8 mouse cellular contexts compared by ENCODE assay signal in genomic region chr2:154603007-154603637, GRCm38 (mm10). TPM values are rescaled to one million over a fixed set of nuclear protein-coding genes. Genes with fewer than 3 reads are reported as not detected.
DNase-seq lines count a peak whose midpoint lies in the region; ATAC-seq and TF ChIP-seq lines count a peak whose summit lies in the region.

No protein-coding gene starts in this region.

- H3K9me3 ChIP-seq in heart, embryonic 15.5 days (replicated peaks) = no peaks in the 10 kb centered on the region
- H3K9me3 ChIP-seq in hindbrain, postnatal 0 days (ENCODE audit: low read length) = no peaks in the 10 kb centered on the region
- H3K9me3 ChIP-seq in midbrain, embryonic 10.5 days (replicated peaks) = no peaks in the 10 kb centered on the region

- H3K4me3 ChIP-seq in heart, embryonic 15.5 days = peak overlapping the region; percentile 69
- peak overlapping the region; percentile 55 for H3K4me3 ChIP-seq in hindbrain, postnatal 0 days (ENCODE audit: low read length)
- peak overlapping the region; percentile 71 for H3K4me3 ChIP-seq in midbrain, embryonic 10.5 days

- no peak for DNase-seq in heart, postnatal 14 days
- peak; percentile 66 for DNase-seq in adipocyte (ENCODE audit: low spot score)
- DNase-seq in hindbrain, postnatal 0 days (ENCODE audit: low spot score) = no peak
- no peak for DNase-seq in midbrain, embryonic 10.5 days (ENCODE audit: low spot score)
- DNase-seq in adrenal gland, adult 8-10 months = no peak
- DNase-seq in testis, postnatal 14 days (ENCODE audit: low spot score) = no peak

- H3K4me2 ChIP-seq in heart, embryonic 15.5 days = peak overlapping the region; percentile 68
- peak overlapping the region; percentile 60 for H3K4me2 ChIP-seq in hindbrain, postnatal 0 days (ENCODE audit: low read depth, low read length)

- intact Hi-C loops in heart, postnatal 14 days (cut with DNase I) = no loop called here

- 13% methylated on average over 22 of the region's 22 CpGs for WGBS in heart, embryonic 15.5 days
- WGBS in hindbrain, postnatal 0 days = 23% methylated on average over 22 of the region's 22 CpGs
- WGBS in midbrain, embryonic 10.5 days = 25% methylated on average over 22 of the region's 22 CpGs

- peaks cover 4% of the 10 kb centered on the region; the same call in 1 of the 2 replicates for H3K27me3 ChIP-seq in heart, embryonic 15.5 days
- H3K27me3 ChIP-seq in hindbrain, postnatal 0 days (ENCODE audit: insufficient read depth, low read length) = no peaks in the 10 kb centered on the region
- no peaks in the 10 kb centered on the region for H3K27me3 ChIP-seq in midbrain, embryonic 10.5 days (ENCODE audit: low read depth, poor library complexity, severe bottlenecking)

- ATAC-seq in heart, embryonic 15.5 days (replicated peaks; ENCODE audit: insufficient number of reproducible peaks, insufficient read depth, low FRiP score, low read depth) = no peak
- ATAC-seq in hindbrain, postnatal 0 days = no peak
- ATAC-seq in monocyte, adult 5-6 weeks (replicated peaks; ENCODE audit: insufficient number of reproducible peaks, low FRiP score, low TSS enrichment, poor library complexity, severe bottlenecking) = no peak

- no peaks in the 10 kb centered on the region for H3K36me3 ChIP-seq in heart, embryonic 15.5 days
- H3K36me3 ChIP-seq in hindbrain, postnatal 0 days (ENCODE audit: insufficient read depth, low read length) = no peaks in the 10 kb centered on the region
- no peaks in the 10 kb centered on the region for H3K36me3 ChIP-seq in midbrain, embryonic 10.5 days

- no peak for TF ChIP-seq CTCF in hindbrain, postnatal 0 days (IDR thresholded peaks at IDR 0.05; ENCODE audit: low read depth)

- H3K27ac ChIP-seq in heart, embryonic 15.5 days = peak overlapping the region; percentile 73
- H3K27ac ChIP-seq in hindbrain, postnatal 0 days = peak overlapping the region; percentile 71; the same call in 1 of the 2 replicates
- peak overlapping the region; percentile 85 for H3K27ac ChIP-seq in midbrain, embryonic 10.5 days (replicated peaks)

- H3K4me1 ChIP-seq in heart, embryonic 15.5 days (replicated peaks) = peaks cover 12% of the 10 kb centered on the region
- H3K4me1 ChIP-seq in hindbrain, postnatal 0 days (ENCODE audit: insufficient read depth, low read length) = 0 out of 2 replicates have a peak, but pooled peaks cover 11% of the 10 kb centered on the region
- H3K4me1 ChIP-seq in midbrain, embryonic 10.5 days = peaks cover 15% of the 10 kb centered on the region

- peak overlapping the region; percentile 78 for H3K9ac ChIP-seq in heart, embryonic 15.5 days
- H3K9ac ChIP-seq in hindbrain, postnatal 0 days (replicated peaks; ENCODE audit: low read length) = peak overlapping the region; percentile 61

RNA-seq across cellular contexts. Expression of gene Pxmp4, which starts 0.4 kb away (rescaled TPM):
- polyA plus RNA-seq in heart, embryonic 15.5 days (2015; fragmentation: Nextera tagmentation; extraction: Ambion mirVana) = 24.6 and 27.1 TPM in 2 replicates
- total RNA-seq in heart, postnatal 14 days (2021) = 10 to 100 TPM; 23.8 to 28.5 TPM
- total RNA-seq in hindbrain, postnatal 0 days (2014; rRNA removed) = 24.8 and 31.1 TPM in 2 replicates
- polyA plus RNA-seq in hindbrain, postnatal 0 days (2015; fragmentation: Nextera tagmentation; extraction: Ambion mirVana) = 21.9 and 24.1 TPM in 2 replicates
- 13.2 and 13.9 TPM in 2 replicates for polyA plus RNA-seq in midbrain, embryonic 10.5 days (2016; fragmentation: Nextera tagmentation; extraction: Ambion mirVana)
- total RNA-seq in adrenal gland, adult 8-10 months (2022) = 10 to 100 TPM; 28.8 to 36.5 (median 32.1) TPM
- total RNA-seq in monocyte, adult 5-6 weeks (2017) = 7.3 to 10.6 TPM (median 9.6 TPM) in 3 replicates

RNA-seq across cellular contexts. Expression of gene Zfp341, which starts 10.0 kb away (rescaled TPM):
- polyA plus RNA-seq in heart, embryonic 15.5 days (2015; fragmentation: Nextera tagmentation; extraction: Ambion mirVana) = 0.53 and 0.77 TPM in 2 replicates
- total RNA-seq in heart, postnatal 14 days (2021) = 1 to 10 TPM; 2.3 to 2.6 TPM
- total RNA-seq in hindbrain, postnatal 0 days (2014; rRNA removed) = 7.0 and 8.5 TPM in 2 replicates
- 1.5 and 1.6 TPM in 2 replicates for polyA plus RNA-seq in hindbrain, postnatal 0 days (2015; fragmentation: Nextera tagmentation; extraction: Ambion mirVana)
- polyA plus RNA-seq in midbrain, embryonic 10.5 days (2016; fragmentation: Nextera tagmentation; extraction: Ambion mirVana) = 0.92 and 1.1 TPM in 2 replicates
- total RNA-seq in adrenal gland, adult 8-10 months (2022) = 1 to 10 TPM; 2.9 to 4.4 (median 4.0) TPM
- total RNA-seq in monocyte, adult 5-6 weeks (2017) = 2.5 to 3.2 TPM (median 2.8 TPM) in 3 replicates

RNA-seq across cellular contexts. Expression of gene 4930519P11Rik, which starts 10.1 kb away (rescaled TPM):
- not detected in 2 replicates for polyA plus RNA-seq in heart, embryonic 15.5 days (2015; fragmentation: Nextera tagmentation; extraction: Ambion mirVana)
- not detected for total RNA-seq in heart, postnatal 14 days (2021)
- total RNA-seq in hindbrain, postnatal 0 days (2014; rRNA removed) = not detected in 2 replicates
- polyA plus RNA-seq in hindbrain, postnatal 0 days (2015; fragmentation: Nextera tagmentation; extraction: Ambion mirVana) = 0.54 TPM in 1 of 2 replicates, not detected in the other
- polyA plus RNA-seq in midbrain, embryonic 10.5 days (2016; fragmentation: Nextera tagmentation; extraction: Ambion mirVana) = 0.30 TPM in 1 of 2 replicates, not detected in the other
- total RNA-seq in adrenal gland, adult 8-10 months (2022) = 1 to 10 TPM in 1 of 4 experiments, not detected in 3; 1.4 TPM
- 2.0 TPM in 1 of 3 replicates, not detected in the others for total RNA-seq in monocyte, adult 5-6 weeks (2017)

RNA-seq across cellular contexts. Expression of gene E2f1, which starts 33.4 kb away (rescaled TPM):
- polyA plus RNA-seq in heart, embryonic 15.5 days (2015; fragmentation: Nextera tagmentation; extraction: Ambion mirVana) = 17.0 and 23.1 TPM in 2 replicates
- 1 to 10 TPM; 2.2 to 4.3 TPM for total RNA-seq in heart, postnatal 14 days (2021)
- 6.3 and 6.7 TPM in 2 replicates for total RNA-seq in hindbrain, postnatal 0 days (2014; rRNA removed)
- polyA plus RNA-seq in hindbrain, postnatal 0 days (2015; fragmentation: Nextera tagmentation; extraction: Ambion mirVana) = 8.4 and 8.7 TPM in 2 replicates
- polyA plus RNA-seq in midbrain, embryonic 10.5 days (2016; fragmentation: Nextera tagmentation; extraction: Ambion mirVana) = 34.9 and 35.5 TPM in 2 replicates
- total RNA-seq in adrenal gland, adult 8-10 months (2022) = 10 to 100 TPM in 3 of 4 experiments, 1 to 10 TPM in 1; 9.9 to 12.9 (median 12.0) TPM
- total RNA-seq in monocyte, adult 5-6 weeks (2017) = 0.64 to 3.1 TPM (median 1.8 TPM) in 3 replicates

RNA-seq across cellular contexts. Expression of gene Necab3, which starts 44.4 kb away (rescaled TPM):
- 2.0 and 2.4 TPM in 2 replicates for polyA plus RNA-seq in heart, embryonic 15.5 days (2015; fragmentation: Nextera tagmentation; extraction: Ambion mirVana)
- 1 to 10 TPM in 1 of 2 experiments, under 1 TPM in 1; 0.90 to 1.2 TPM for total RNA-seq in heart, postnatal 14 days (2021)
- 35.1 and 52.2 TPM in 2 replicates for total RNA-seq in hindbrain, postnatal 0 days (2014; rRNA removed)
- polyA plus RNA-seq in hindbrain, postnatal 0 days (2015; fragmentation: Nextera tagmentation; extraction: Ambion mirVana) = 22.9 and 27.0 TPM in 2 replicates
- 5.2 and 7.6 TPM in 2 replicates for polyA plus RNA-seq in midbrain, embryonic 10.5 days (2016; fragmentation: Nextera tagmentation; extraction: Ambion mirVana)
- 1 to 10 TPM in 3 of 4 experiments, under 1 TPM in 1; 0.41 to 3.1 (median 2.6) TPM for total RNA-seq in adrenal gland, adult 8-10 months (2022)
- 0.68 TPM in 1 of 3 replicates, not detected in the others for total RNA-seq in monocyte, adult 5-6 weeks (2017)
